Mouse (Mus musculus): ENCODE results near the gene Scgb2b17. TPM values are rescaled to one million over a fixed set of nuclear protein-coding genes. Genes with fewer than 3 reads are reported as not detected.
"Not testable (repeated sequence)": the region's sequence is repeated elsewhere in the genome, so short reads cannot be mapped to it uniquely, and the experiment has no call there.

Gene Scgb2b17
- total RNA-seq (2017) = not detected in 2 replicates

DNA sequence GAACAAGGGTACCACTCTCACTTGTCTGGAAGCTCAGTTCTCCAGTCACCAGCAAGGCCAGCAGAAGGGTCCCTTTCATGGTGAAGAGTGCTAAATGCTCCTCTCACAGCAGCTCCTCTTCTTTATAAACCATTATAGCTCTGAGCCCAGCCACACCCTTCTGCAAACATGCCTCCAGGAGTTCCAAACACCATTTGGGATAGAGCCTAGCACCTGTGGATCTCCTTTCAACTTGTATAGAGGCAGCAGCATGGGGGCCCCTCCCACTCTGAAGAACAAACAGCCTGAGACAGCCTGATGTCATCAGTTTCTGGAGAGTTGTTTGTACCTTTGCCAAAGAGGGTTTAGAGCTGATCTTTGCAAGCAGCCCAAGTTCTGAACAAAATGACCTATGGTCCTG lies at the start of gene Scgb2b17:
Gene Scgb2b17, minus strand, starts transcription at position 101 of the 400 bp plus-strand sequence.
- ATAC-seq (replicated peaks in 1 of 2; ENCODE audit: insufficient read depth in 1 of 2, low FRiP score in 2 of 2, low TSS enrichment in 1 of 2, low read depth in 1 of 2, poor library complexity in 2 of 2, severe bottlenecking in 2 of 2) = not testable (repeated sequence)

DNA sequence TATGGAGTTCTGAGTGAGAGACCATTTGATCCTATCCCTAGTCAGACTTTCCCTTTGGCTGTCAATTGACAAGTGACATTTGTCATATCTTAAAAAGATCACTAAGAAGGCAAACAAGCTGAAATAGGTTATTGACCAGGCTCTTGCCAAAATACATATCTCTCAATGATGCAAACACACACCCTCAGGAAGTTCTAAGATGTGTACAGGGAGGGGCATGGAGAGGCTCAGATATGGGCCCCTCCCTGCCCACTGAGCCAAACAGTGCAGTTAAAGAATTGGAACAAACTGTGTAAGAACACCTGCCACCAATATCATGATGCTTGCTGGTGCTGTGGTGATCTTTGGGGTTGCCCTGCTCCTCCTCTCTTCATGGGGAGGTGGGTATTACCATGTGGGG lies 6.8 kb upstream of the Scgb2b17 start, which contains the start of gene Scgb1b17:
Gene Scgb1b17, plus strand, starts transcription at position 301 of the 400 bp plus-strand sequence.
- ATAC-seq (replicated peaks in 1 of 2; ENCODE audit: insufficient read depth in 1 of 2, low FRiP score in 2 of 2, low TSS enrichment in 1 of 2, low read depth in 1 of 2, poor library complexity in 2 of 2, severe bottlenecking in 2 of 2) = not testable (repeated sequence)

Other genes with a start within 250 kb of the Scgb2b17 start
- gene Scgb2b15, start 226.9 kb downstream of the Scgb2b17 start, total RNA-seq (2017) = not detected in 2 replicates
- gene Scgb1b15, start 220.0 kb downstream of the Scgb2b17 start, total RNA-seq (2017) = not detected in 2 replicates
- gene Scgb1b17, start 6.9 kb upstream of the Scgb2b17 start, total RNA-seq (2017) = not detected in 2 replicates
- not detected in 2 replicates for gene Scgb2b18, start 117.3 kb upstream of the Scgb2b17 start, total RNA-seq (2017)
- gene Scgb1b18, start 129.0 kb upstream of the Scgb2b17 start, total RNA-seq (2017) = not detected in 2 replicates
- not detected in 2 replicates for gene Scgb2b19, start 223.8 kb upstream of the Scgb2b17 start, total RNA-seq (2017)
- not detected in 2 replicates for gene Scgb1b19, start 230.7 kb upstream of the Scgb2b17 start, total RNA-seq (2017)

Data from hematopoietic stem cell, adult 5-6 weeks (primary cell).